Mouse (Mus musculus): Measurements from ENCODE around the gene Pappa.
A peak's percentile ranks its signal among the peaks of the same experiment; 100 is the strongest.

Pappa gene

GRCm38 (mm10) chr4:65123741-65124224 lies at the start of gene Pappa:
Gene Pappa, plus strand, starts transcription at chr4:65124174.
- DNase-seq (ENCODE audit: low read depth), result no peak

DNA sequence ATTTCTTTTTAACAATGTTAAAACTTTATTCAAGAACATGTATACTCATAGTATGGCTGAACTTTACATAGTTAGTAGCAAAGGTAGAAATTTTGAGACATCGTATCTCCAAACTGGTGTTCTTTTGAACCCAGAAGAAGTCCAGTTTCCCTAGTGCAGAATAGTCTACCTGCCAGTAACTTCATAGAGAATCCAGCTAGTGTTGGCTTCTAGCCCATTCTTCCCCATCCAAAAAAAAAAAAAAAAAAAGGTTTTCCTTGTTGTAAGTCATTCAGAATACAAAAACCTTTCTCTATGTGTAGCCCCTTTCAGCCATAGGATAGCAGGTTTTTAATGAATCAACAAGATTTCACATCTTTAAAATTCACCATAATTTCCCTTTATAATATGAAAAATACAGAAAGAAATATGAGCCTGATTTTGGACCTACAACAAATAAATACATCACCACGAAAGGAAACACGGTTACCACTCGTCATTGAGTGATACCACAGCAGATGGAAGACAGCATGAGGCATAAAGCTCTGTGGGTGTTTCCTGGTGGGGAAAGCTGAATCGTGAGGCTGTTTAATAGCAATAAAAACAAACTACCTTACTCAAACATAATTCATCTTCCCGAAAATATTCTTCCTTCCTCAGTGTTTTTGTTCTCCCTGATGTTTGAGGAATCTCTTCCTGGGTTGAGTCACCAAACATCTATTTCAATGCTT lies 45.9 kb upstream of the Pappa start:
- no peak for DNase-seq (ENCODE audit: low read depth)

DNA sequence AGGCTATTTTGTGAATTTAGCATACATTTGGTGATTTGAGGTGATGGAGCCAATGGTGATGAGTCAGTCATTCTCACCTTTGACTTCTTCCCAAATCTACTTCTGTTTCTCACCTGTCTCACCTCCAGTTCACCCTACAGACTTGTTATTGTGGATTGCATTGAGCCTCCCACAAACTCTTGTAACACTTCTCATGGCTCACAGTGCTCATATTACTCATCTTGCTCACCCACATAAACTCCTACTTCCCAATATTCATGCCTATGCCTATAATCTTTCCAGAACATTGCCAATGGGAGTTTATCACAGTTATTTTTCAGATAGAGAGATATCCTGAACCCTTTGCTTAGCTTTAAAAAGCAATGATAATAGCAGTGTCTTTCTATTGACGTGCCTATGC lies 37.1 kb upstream of the Pappa start:
- DNase-seq (ENCODE audit: low read depth), result no peak

DNA sequence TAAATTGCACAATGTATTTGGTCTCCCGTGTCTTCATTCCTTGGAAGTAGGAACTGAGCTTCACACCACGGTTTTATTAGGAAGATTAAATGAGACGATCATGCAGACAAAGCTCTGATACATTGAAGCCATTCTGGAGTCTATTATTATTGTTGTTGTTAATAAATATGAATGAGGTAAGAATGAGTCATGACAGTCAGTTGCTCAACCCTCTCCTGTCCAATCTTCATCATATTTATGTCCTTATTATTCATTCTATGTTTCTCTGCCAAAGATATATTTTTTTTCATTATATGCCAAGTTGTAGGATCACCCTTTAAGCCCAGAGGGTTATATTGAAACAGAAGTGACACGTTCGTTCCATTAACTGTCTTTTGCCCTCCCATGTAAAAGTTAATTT lies 36.4 kb upstream of the Pappa start:
- DNase-seq (ENCODE audit: low read depth), result no peak

GRCm38 (mm10) chr4:65092191-65092590 lies 31.8 kb upstream of the Pappa start:
- DNase-seq (ENCODE audit: low read depth), result no peak

GRCm38 (mm10) chr4:65120329-65120728 lies 3.6 kb upstream of the Pappa start:
- DNase-seq (ENCODE audit: low read depth), result no peak

GRCm38 (mm10) chr4:65122841-65123240 lies 1.1 kb upstream of the Pappa start:
- no peak for DNase-seq (ENCODE audit: low read depth)

DNA sequence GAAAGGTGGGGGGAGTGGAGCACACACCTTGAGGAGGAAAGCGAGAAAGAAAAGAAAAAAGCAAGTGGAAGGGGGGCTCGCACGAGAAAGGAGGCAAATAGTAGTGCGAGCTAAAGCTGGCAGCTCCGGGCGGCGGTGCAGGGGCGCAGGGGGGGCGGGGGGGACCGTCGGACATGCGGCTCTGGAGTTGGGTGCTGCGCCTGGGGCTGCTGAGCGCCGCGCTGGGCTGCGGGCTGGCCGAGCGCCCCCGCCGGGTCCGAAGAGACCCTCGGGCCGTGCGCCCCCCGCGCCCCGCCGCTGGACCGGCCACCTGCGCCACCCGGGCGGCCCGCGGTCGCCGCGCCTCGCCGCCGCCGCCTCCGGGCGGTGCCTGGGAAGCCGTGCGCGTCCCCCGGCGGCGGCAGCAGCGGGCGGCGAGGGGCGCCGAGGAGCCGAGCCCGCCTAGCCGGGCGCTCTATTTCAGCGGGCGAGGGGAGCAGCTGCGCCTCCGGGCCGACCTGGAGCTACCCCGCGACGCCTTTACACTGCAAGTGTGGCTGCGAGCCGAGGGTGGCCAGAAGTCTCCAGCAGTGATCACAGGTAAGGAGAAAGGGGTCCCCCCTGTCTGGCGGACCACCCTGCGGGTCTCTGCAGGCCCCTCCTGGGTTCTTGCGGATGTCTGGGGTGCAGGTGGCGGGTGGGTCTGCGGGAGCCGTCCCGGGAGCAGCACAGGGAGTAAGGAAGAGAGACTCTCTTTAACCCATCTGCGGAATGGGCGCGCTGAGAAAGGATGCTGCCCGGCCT lies 586 bp downstream of the Pappa start:
- no peak for DNase-seq (ENCODE audit: low read depth)

- DNase-seq (ENCODE audit: low read depth), result no peak
Observed at GRCm38 (mm10) chr4:65125341-65126332, 1.7 kb downstream of the Pappa start.

GRCm38 (mm10) chr4:65126451-65127290 lies 2.7 kb downstream of the Pappa start:
- no peak for DNase-seq (ENCODE audit: low read depth)

GRCm38 (mm10) chr4:65127291-65127590 lies 3.3 kb downstream of the Pappa start:
- no peak for DNase-seq (ENCODE audit: low read depth)

- DNase-seq (ENCODE audit: low read depth), result no peak
Observed at GRCm38 (mm10) chr4:65132657-65133056, 8.7 kb downstream of the Pappa start.

- DNase-seq (ENCODE audit: low read depth), result no peak
Observed at GRCm38 (mm10) chr4:65134358-65134757, 10.4 kb downstream of the Pappa start.

DNA sequence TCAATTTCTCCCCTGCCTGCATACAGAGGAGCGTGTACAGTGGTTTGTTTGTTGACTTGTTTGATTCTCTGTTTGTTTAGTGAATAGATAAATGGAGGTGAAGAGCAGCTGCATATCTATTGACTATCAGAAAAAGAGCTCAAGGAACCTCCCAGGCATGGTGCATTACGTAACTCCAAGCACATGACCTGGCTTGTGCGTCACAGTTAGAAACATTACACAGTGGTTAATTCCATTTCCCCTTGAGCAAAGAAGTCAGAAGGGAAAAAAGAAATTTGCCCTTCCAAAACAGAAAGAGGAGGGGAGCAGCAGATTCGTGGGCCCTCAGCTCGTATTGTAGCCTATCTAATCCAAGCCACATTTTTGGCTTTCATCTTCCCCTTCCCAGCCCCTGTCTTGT lies 11.1 kb downstream of the Pappa start:
- no peak for DNase-seq (ENCODE audit: low read depth)

DNA sequence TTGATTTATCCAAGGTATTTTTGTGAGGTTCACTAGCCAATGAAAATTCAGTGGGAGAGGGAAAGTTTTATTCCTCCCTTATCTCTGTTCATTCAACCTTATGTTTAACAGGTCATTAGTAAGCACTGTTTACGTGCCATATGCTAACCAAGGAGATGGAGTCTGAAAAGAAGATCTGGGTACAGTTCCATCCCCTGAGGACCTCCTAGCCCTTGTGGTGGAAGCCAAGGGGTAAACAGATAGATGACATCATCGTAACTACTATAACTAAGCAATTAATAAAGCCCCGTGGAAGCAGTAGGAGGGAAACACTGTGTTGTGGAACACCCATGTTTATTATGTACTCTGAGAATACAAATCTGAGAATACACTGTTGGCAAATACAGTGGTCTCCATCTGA lies 12.6 kb downstream of the Pappa start:
- DNase-seq (ENCODE audit: low read depth), result no peak

DNA sequence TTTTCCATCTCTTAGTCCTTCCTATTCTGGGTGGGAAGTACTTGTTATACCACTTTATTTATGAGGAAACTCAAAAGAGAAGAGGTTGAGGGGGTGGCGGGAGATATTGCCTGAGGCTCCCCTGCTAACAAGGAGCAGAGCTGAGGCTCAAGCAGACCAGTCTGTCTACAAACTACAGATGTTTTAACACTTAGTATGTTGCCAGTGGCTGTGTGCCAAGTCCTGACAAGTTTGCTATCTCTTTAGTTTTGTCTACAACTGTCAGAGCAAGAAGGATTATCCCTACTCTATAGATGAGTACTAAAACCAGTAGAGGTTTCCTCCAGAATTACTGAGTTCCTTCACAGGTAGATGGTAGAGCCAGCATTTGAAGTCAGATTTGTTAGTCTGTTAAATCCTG lies 23.0 kb downstream of the Pappa start:
- DNase-seq (ENCODE audit: low read depth), result no peak

DNA sequence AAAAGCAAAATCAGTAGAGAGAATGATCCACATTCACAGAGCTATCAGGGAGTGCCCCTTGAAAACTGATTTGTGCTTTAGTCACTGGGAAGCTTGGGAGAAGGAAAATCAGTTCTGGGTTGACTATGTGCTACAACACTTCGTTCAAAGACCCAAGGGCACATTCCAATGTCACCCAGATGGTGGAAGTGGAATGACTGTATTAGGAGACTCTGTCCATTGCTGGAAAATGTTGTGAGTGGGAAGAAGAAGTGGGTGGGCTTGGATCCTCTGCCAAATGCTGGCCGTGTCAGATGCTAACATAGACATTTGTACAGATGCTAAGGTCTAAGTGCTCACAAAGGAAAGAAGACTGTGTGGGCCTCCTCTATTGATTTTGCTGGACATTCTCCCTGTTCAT lies 29.6 kb downstream of the Pappa start:
- DNase-seq (ENCODE audit: low read depth), result no peak

DNA sequence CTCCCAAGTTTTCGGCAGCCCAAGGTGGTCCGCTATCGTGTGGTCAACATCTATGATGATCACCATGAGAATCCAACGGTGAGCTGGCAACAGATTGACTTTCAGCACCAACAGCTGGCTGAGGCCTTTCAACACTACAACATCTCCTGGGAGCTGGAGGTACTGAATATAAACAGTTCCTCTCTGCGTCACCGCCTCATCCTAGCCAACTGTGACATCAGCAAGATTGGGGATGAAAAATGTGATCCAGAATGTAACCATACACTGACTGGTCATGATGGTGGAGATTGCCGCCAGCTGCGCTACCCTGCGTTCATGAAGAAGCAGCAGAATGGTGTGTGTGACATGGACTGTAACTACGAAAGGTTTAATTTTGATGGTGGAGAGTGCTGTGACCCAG lies 32.3 kb downstream of the Pappa start:
- DNase-seq (ENCODE audit: low read depth), result no peak

DNA sequence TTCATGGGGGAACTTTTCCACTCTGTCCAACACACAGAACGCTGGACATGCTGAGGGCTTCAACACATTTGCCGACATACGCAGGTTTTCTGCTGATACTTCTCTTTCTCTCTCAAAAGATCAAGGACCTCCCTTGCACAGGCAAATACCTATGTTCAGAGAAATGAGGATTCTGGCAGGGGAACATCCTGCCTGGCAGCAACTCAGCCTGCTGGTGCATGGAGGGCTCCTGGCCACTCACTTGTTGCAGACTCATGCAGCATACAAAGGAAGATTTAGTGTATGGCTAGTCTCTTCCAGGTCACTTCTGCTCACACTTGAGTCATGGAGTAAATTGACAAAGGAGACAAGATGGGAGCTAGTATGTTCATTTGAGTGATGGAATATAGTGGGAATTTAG lies 34.7 kb downstream of the Pappa start:
- DNase-seq (ENCODE audit: low read depth), result no peak

DNA sequence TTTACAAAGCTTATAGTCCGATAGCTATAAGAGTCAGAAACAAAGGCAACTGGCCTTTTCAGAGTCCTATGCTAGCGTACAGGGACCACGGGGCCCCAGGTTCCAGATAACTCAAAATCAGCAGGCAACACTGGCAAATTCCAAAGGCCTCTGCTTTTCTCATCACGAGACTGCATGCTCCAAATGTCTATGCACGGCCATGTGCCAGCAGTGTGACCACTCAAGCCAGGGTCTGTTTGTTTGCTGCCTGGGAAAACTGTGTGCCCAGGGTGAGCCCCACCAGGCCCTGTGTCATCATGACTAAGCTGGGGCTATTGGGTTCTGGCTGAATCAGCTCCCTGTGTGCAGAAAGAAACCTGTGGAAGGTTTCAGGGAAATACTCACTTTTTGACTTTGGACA lies 35.5 kb downstream of the Pappa start:
- DNase-seq (ENCODE audit: low read depth), result peak; percentile 68

- no peak for DNase-seq (ENCODE audit: low read depth)
Observed at GRCm38 (mm10) chr4:65163698-65164097, 39.7 kb downstream of the Pappa start.
